Mouse (Mus musculus) ZHBTc4 (cell line): ENCODE measurements at regions not wholly inside any gene's neighbourhood (a gene's known extent, or its start where the extent isn't known, plus 50 kb on each side); places are given as distances from the start of the nearest gene placed in this dataset.
"Not testable (repeated sequence)": the region's sequence is repeated elsewhere in the genome, so short reads cannot be mapped to it uniquely, and the experiment has no call there.

Experiments used
- DNase-seq: peaks from one replicate; pipeline ENCODE4 v3.0.0-alpha.2; 2011; ENCODE audit warnings: low read depth, low spot score

- DNase-seq: no peak
These were observed 67.2 kb downstream of the Qdpr start for GRCm38 (mm10) chr5:45382804-45383203.

- DNase-seq: peak; percentile 71
These were observed 71.5 kb downstream of the Qdpr start for GRCm38 (mm10) chr5:45378486-45378885.

- DNase-seq: no peak
These were observed 77.0 kb downstream of the Qdpr start for GRCm38 (mm10) chr5:45373069-45373468.

- no peak for DNase-seq
These were observed 81.6 kb downstream of the Qdpr start for GRCm38 (mm10) chr5:45368451-45368850.

- no peak for DNase-seq
These were observed 89.8 kb downstream of the Qdpr start for GRCm38 (mm10) chr5:45360189-45360588.

GRCm38 (mm10) chr5:45340411-45340810 is 109.6 kb downstream of the Qdpr start:
- no peak for DNase-seq

- no peak for DNase-seq
These were observed 113.2 kb downstream of the Qdpr start for GRCm38 (mm10) chr5:45336801-45337200.

GRCm38 (mm10) chr5:45324468-45324867 is 125.6 kb downstream of the Qdpr start:
- DNase-seq: not testable (repeated sequence)

GRCm38 (mm10) chr5:45323500-45323899 is 126.5 kb downstream of the Qdpr start:
- DNase-seq: no peak

- no peak for DNase-seq
These were observed 132.0 kb downstream of the Qdpr start for GRCm38 (mm10) chr5:45318026-45318425.

GRCm38 (mm10) chr5:45301120-45301519 is 148.9 kb downstream of the Qdpr start:
- DNase-seq: no peak

GRCm38 (mm10) chr5:45298872-45299271 is 151.2 kb downstream of the Qdpr start:
- DNase-seq: no peak

- DNase-seq: no peak
These were observed 154.9 kb downstream of the Qdpr start for GRCm38 (mm10) chr5:45295134-45295533.

- peak; percentile 5 for DNase-seq
These were observed 157.0 kb downstream of the Qdpr start for GRCm38 (mm10) chr5:45292833-45293546.

GRCm38 (mm10) chr5:45292383-45292782 is 157.7 kb downstream of the Qdpr start:
- no peak for DNase-seq

GRCm38 (mm10) chr5:45291752-45292151 is 158.3 kb downstream of the Qdpr start:
- DNase-seq: no peak

- no peak for DNase-seq
These were observed 158.8 kb downstream of the Qdpr start for GRCm38 (mm10) chr5:45291276-45291675.

GRCm38 (mm10) chr5:45286454-45286853 is 163.6 kb downstream of the Qdpr start:
- DNase-seq: no peak

- DNase-seq: no peak
These were observed 165.4 kb downstream of the Qdpr start for GRCm38 (mm10) chr5:45284680-45285079.

- DNase-seq: no peak
These were observed 166.1 kb downstream of the Qdpr start for GRCm38 (mm10) chr5:45283908-45284415.

GRCm38 (mm10) chr5:45282207-45282930 is 167.7 kb downstream of the Qdpr start:
- no peak for DNase-seq

GRCm38 (mm10) chr5:45278571-45278970 is 171.5 kb downstream of the Qdpr start:
- DNase-seq: peak; percentile 63

- peak; percentile 18 for DNase-seq
These were observed 172.0 kb downstream of the Qdpr start for GRCm38 (mm10) chr5:45278005-45278432.
